Mouse (Mus musculus): ENCODE measurements around the gene Spi1. TPM values are rescaled to one million over a fixed set of nuclear protein-coding genes. Genes with fewer than 3 reads are reported as not detected.
A peak's percentile ranks its signal among the peaks of the same experiment; 100 is the strongest.

The Spi1 gene
- polyA plus RNA-seq (2012; rRNA removed) (13.7 and 14.1 TPM in 2 replicates), polyA plus RNA-seq (2014; fragmentation: Nextera tagmentation; extraction: Ambion mirVana) (10.6 and 10.7 TPM in 2 replicates)

DNA sequence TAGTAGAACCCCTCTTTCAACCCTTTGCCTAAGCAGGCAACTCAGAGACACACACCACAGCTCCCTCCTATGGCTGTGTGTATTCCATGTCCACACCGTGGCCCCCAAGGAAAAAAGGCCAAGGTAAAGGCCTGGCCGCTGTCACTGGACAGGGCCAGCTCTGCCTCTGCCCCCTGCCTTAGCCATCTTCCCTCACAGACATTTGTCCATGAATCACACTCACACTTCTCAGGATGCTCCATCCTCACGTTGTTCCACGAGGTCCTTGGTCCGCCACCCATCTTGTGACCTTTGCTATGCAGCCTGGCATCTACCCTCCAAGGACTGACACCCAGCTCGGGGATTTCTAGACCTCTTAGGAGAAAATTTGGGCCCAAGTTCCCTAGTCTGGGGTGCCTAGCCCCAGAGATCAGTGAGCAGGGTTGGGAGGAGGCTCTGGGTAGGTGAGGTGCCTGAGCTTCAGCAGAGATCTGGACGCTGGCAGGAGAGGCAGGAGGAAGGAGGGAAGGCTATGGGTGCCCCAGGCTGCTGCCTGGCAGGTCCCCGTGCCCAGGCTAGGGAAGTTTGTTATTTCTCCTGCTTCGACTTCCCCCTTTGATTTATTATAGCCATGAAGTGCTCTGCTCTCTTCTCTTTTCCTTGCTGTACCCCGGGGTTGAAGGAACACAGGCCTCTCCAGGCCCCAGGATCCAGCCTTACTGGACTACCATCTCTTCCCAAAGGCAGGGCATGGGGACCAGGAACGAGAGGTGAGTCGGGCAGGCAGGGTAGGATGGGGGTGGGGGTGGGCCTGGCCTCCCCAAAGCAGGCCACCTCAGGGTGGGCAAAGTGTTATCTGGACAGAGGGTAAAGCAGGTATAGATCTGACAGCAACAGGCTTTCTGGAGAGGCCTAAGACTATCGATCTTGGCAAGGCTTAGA lies at the start of gene Spi1:
Gene Spi1 (plus strand): TSS at position 616 of the 921 bp plus-strand sequence.
- no peaks in the 10 kb centered on the region for H3K36me3 ChIP-seq (ENCODE audit: control insufficient read depth, insufficient read depth, low read length)
- no peak within 1 kb of the TSS for H3K27ac ChIP-seq (replicated peaks; ENCODE audit: low read depth, low read length)
- DNase-seq (ENCODE audit: low spot score) (no peak), ATAC-seq (ENCODE audit: low FRiP score, low read depth) (no peak)
- H3K9ac ChIP-seq (ENCODE audit: low read depth, low read length, severe bottlenecking) = no peak within 1 kb of the TSS
- no peak within 1 kb of the TSS for H3K4me2 ChIP-seq (replicated peaks; ENCODE audit: low read depth, low read length, severe bottlenecking)
- H3K4me3 ChIP-seq (replicated peaks; ENCODE audit: low read length) = no peak within 1 kb of the TSS
- no peaks in the 10 kb centered on the region for H3K9me3 ChIP-seq (ENCODE audit: control insufficient read depth, low read length)
- no peak for TF ChIP-seq POLR2A (IDR thresholded peaks at IDR 0.05; ENCODE audit: borderline replicate concordance, extremely low read depth, insufficient read depth, insufficient read length)
- 75% methylated on average over 13 of the region's 13 CpGs for WGBS
- H3K27me3 ChIP-seq (ENCODE audit: control insufficient read depth, insufficient read depth, low read length) = no peaks in the 10 kb centered on the region
- no peaks in the 10 kb centered on the region for H3K4me1 ChIP-seq (ENCODE audit: control insufficient read depth, insufficient read depth, low read length)

DNA sequence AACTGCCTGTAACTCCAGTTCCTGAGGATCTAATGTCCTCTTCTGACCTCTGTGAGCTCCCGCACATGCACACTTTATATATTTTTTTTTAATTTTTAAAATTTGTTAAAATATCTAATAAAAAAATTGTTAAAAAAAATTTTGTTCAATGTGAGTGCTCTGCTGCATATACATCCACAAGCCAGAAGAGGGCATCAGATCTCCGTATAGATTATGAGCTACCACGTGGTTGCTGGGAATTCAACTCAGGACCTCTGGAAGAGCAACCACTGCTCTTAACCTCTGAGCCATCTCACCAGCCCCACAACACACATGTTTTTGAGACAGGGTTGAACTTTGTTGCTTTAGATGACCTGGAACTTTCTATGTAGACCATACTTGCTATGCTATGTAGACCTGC lies 49.2 kb upstream of the Spi1 start:
- 17% methylated on average over 3 of the region's 3 CpGs for WGBS
- no peaks in the 10 kb centered on the region for H3K36me3 ChIP-seq (ENCODE audit: control insufficient read depth, insufficient read depth, low read length)
- DNase-seq (ENCODE audit: low spot score) = no peak
- no peak overlapping the region for H3K9ac ChIP-seq (ENCODE audit: low read depth, low read length, severe bottlenecking)
- no peaks in the 10 kb centered on the region for H3K27me3 ChIP-seq (ENCODE audit: control insufficient read depth, insufficient read depth, low read length)
- TF ChIP-seq POLR2A (IDR thresholded peaks at IDR 0.05; ENCODE audit: borderline replicate concordance, extremely low read depth, insufficient read depth, insufficient read length) = no peak
- no peak overlapping the region for H3K4me3 ChIP-seq (replicated peaks; ENCODE audit: low read length)
- H3K9me3 ChIP-seq (ENCODE audit: control insufficient read depth, low read length) = no peaks in the 10 kb centered on the region
- no peak overlapping the region for H3K4me2 ChIP-seq (replicated peaks; ENCODE audit: low read depth, low read length, severe bottlenecking)
- ATAC-seq (ENCODE audit: low FRiP score, low read depth) = no peak
- no peak overlapping the region for H3K27ac ChIP-seq (replicated peaks; ENCODE audit: low read depth, low read length)
- no peaks in the 10 kb centered on the region for H3K4me1 ChIP-seq (ENCODE audit: control insufficient read depth, insufficient read depth, low read length)

DNA sequence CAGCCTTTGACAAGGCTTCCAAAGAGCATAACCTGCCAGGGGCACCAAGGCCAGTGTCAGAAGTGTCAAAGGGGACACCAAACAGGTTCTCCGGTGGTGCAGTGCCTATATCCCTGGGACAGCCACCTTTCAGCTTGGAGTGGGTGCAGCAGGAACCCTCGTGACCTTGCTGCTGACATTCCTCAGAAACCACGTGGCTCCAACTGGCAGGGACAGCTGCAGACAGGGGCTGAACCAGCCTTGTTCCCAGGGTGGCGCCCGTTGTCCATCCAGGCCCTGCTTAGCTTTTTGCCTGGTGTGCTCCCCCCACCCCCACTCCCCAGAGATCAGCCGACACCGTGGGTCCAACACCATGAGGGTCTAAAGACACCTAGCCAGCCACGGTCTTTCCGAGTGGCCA lies 46.8 kb upstream of the Spi1 start, which contains the start of gene Rapsn:
Gene Rapsn (plus strand): TSS at position 236 of the 400 bp plus-strand sequence.
- ATAC-seq (ENCODE audit: low FRiP score, low read depth) (peak; percentile 81), DNase-seq (ENCODE audit: low spot score) (peak; percentile 50)
- WGBS = 61% methylated on average over 9 of the region's 9 CpGs
- no peaks in the 10 kb centered on the region for H3K36me3 ChIP-seq (ENCODE audit: control insufficient read depth, insufficient read depth, low read length)
- no peaks in the 10 kb centered on the region for H3K9me3 ChIP-seq (ENCODE audit: control insufficient read depth, low read length)
- H3K9ac ChIP-seq (ENCODE audit: low read depth, low read length, severe bottlenecking) = no peak within 1 kb of the TSS
- H3K27me3 ChIP-seq (ENCODE audit: control insufficient read depth, insufficient read depth, low read length) = no peaks in the 10 kb centered on the region
- H3K27ac ChIP-seq (replicated peaks; ENCODE audit: low read depth, low read length) = no peak within 1 kb of the TSS
- H3K4me3 ChIP-seq (replicated peaks; ENCODE audit: low read length) = no peak within 1 kb of the TSS
- H3K4me1 ChIP-seq (ENCODE audit: control insufficient read depth, insufficient read depth, low read length) = no peaks in the 10 kb centered on the region
- no peak for TF ChIP-seq POLR2A (IDR thresholded peaks at IDR 0.05; ENCODE audit: borderline replicate concordance, extremely low read depth, insufficient read depth, insufficient read length)
- H3K4me2 ChIP-seq (replicated peaks; ENCODE audit: low read depth, low read length, severe bottlenecking) = no peak within 1 kb of the TSS; the same call in 1 of the 2 replicates

DNA sequence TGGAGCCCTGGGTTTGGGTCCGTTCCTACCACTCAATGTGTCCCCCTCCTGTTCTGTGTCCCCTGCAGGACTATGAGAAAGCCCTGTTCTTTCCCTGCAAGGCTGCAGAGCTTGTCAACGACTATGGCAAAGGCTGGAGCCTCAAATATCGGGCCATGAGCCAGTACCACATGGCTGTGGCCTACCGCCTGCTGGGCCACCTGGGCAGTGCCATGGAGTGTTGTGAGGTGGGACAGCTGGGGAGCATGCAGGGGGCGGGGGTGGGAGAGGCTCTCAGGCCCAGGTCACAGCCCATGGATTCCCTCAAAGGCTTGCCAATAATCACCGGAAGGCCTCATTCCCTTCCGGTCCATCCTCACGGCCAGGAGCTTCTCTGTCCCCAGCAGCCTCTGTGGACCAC lies 40.4 kb upstream of the Spi1 start:
- Histone ChIP-seq H3K4me2 (replicated peaks; ENCODE audit: low read depth, low read length, severe bottlenecking) (no peak overlapping the region), H3K27ac (replicated peaks; ENCODE audit: low read depth, low read length) (no peak overlapping the region), H3K36me3 (ENCODE audit: control insufficient read depth, insufficient read depth, low read length) (no peaks in the 10 kb centered on the region), H3K4me3 (replicated peaks; ENCODE audit: low read length) (no peak overlapping the region), H3K9me3 (ENCODE audit: control insufficient read depth, low read length) (no peaks in the 10 kb centered on the region), H3K27me3 (ENCODE audit: control insufficient read depth, insufficient read depth, low read length) (no peaks in the 10 kb centered on the region), H3K4me1 (ENCODE audit: control insufficient read depth, insufficient read depth, low read length) (no peaks in the 10 kb centered on the region), H3K9ac (ENCODE audit: low read depth, low read length, severe bottlenecking) (no peak overlapping the region)
- TF ChIP-seq POLR2A (IDR thresholded peaks at IDR 0.05; ENCODE audit: borderline replicate concordance, extremely low read depth, insufficient read depth, insufficient read length) = no peak
- DNase-seq (ENCODE audit: low spot score) (no peak), ATAC-seq (ENCODE audit: low FRiP score, low read depth) (no peak)
- WGBS = 76% methylated on average over 8 of the region's 8 CpGs

DNA sequence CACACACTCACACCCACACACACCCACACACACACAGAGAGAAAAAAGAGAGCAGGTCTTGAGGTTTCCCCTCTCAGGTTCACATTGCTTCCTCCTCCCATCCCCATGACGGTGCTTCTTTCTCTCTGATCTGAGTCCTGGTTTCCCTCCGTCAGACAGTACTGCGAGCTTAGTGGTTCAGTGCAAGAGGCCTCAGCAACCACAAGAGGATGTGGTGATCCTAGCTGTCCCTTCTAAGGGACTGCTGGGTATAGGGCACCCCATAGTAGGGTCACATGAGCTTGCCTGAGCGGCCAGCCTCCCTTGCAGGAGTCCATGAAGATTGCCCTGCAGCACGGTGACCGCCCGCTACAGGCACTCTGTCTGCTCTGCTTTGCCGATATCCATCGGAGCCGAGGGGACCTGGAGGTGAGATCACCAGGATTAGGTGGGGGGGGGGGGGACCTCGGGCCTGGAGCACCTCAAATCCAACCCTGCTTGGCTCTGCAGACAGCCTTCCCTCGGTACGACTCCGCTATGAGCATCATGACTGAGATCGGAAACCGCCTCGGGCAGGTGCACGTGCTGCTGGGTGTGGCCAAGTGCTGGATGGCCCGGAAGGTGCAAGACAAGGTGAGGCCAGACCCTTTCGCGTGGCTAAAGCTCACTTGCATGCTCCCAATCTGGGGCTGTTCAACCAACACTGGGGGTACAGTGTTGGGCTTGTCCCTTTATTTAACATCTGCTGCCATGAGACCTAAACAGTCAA lies 39.4 kb upstream of the Spi1 start:
- H3K27ac ChIP-seq (replicated peaks; ENCODE audit: low read depth, low read length) = no peak overlapping the region
- no peak for DNase-seq (ENCODE audit: low spot score)
- no peak overlapping the region for H3K4me3 ChIP-seq (replicated peaks; ENCODE audit: low read length)
- no peak overlapping the region for H3K4me2 ChIP-seq (replicated peaks; ENCODE audit: low read depth, low read length, severe bottlenecking)
- no peaks in the 10 kb centered on the region for H3K4me1 ChIP-seq (ENCODE audit: control insufficient read depth, insufficient read depth, low read length)
- no peaks in the 10 kb centered on the region for H3K9me3 ChIP-seq (ENCODE audit: control insufficient read depth, low read length)
- H3K9ac ChIP-seq (ENCODE audit: low read depth, low read length, severe bottlenecking) = no peak overlapping the region
- 72% methylated on average over 20 of the region's 21 CpGs for WGBS
- no peak for TF ChIP-seq POLR2A (IDR thresholded peaks at IDR 0.05; ENCODE audit: borderline replicate concordance, extremely low read depth, insufficient read depth, insufficient read length)
- no peaks in the 10 kb centered on the region for H3K27me3 ChIP-seq (ENCODE audit: control insufficient read depth, insufficient read depth, low read length)
- H3K36me3 ChIP-seq (ENCODE audit: control insufficient read depth, insufficient read depth, low read length) = no peaks in the 10 kb centered on the region
- no peak for ATAC-seq (ENCODE audit: low FRiP score, low read depth)

All from limb, embryonic 14.5 days (tissue).